ENCODE assay signal across 8 mouse cellular contexts in the genomic region with DNA sequence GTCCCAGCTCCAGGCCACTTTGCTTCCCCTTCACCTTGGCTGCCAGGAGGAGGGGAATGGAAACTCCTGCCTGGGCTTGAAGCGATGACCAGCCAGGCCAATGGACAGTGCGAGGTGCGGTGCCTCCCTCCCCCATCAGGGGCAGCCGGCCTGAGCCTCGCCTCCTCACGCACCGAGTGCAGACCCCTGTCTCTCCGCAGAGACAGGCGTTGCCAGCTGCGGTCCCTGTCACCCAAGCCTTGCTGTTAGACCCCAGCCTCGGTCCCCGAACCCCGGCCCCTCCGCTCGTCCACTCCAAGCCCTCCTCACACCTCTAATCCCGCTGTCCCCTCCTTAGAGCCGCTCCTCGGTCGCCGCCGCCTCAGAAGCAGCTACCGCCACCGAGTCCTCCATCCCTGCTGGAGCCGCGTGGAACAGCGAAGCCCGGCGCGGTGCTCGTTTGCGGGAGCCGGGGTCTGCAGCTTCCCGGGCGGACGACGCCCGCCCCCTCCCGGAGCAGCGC. TPM values are rescaled to one million over a fixed set of nuclear protein-coding genes. Genes with fewer than 3 reads are reported as not detected.
DNase-seq lines count a peak whose midpoint lies in the region; ATAC-seq and TF ChIP-seq lines count a peak whose summit lies in the region.

No protein-coding gene starts in this region.

- TF ChIP-seq POLR2A in testis, adult 2 months (IDR thresholded peaks at IDR 0.05; ENCODE audit: control insufficient read depth, low read depth, low read length), result no peak

- H3K4me2 ChIP-seq in hindbrain, embryonic 16.5 days (ENCODE audit: low read length), result peak overlapping the region; percentile 76
- H3K4me2 ChIP-seq in limb, embryonic 13.5 days (replicated peaks), result peak overlapping the region; percentile 76
- H3K4me2 ChIP-seq in midbrain, embryonic 12.5 days (replicated peaks), result peak overlapping the region; percentile 83

- H3K9me3 ChIP-seq in hindbrain, embryonic 16.5 days (ENCODE audit: control insufficient read depth, low read length), result no peaks in the 10 kb centered on the region
- H3K9me3 ChIP-seq in limb, embryonic 13.5 days, result no peaks in the 10 kb centered on the region
- H3K9me3 ChIP-seq in midbrain, embryonic 12.5 days, result no peaks in the 10 kb centered on the region

- peak; percentile 13 for ATAC-seq in frontal cortex, adult (ENCODE audit: low TSS enrichment)
- peak; percentile 84 for ATAC-seq in hindbrain, embryonic 16.5 days
- peak; percentile 78 for ATAC-seq in limb, embryonic 13.5 days (ENCODE audit: low FRiP score, low read depth)
- ATAC-seq in midbrain, embryonic 12.5 days (ENCODE audit: low FRiP score, low read depth), result peak; percentile 77

- H3K27me3 ChIP-seq in testis, adult 2 months (ENCODE audit: control insufficient read depth, insufficient read depth, low read length), result no peaks in the 10 kb centered on the region
- H3K27me3 ChIP-seq in hindbrain, embryonic 16.5 days (replicated peaks; ENCODE audit: control insufficient read depth, insufficient read depth, low read length), result no peaks in the 10 kb centered on the region
- H3K27me3 ChIP-seq in limb, embryonic 13.5 days, result no peaks in the 10 kb centered on the region
- H3K27me3 ChIP-seq in midbrain, embryonic 12.5 days, result no peaks in the 10 kb centered on the region

- peak overlapping the region; percentile 7 for H3K27ac ChIP-seq in testis, adult 2 months (ENCODE audit: control insufficient read depth, insufficient read depth, low read depth, low read length)
- no peak overlapping the region for H3K27ac ChIP-seq in brown adipose tissue, adult 24 weeks (replicated peaks; ENCODE audit: low read depth, low read length)
- H3K27ac ChIP-seq in hindbrain, embryonic 16.5 days (ENCODE audit: low read depth, low read length), result peak overlapping the region; percentile 83
- H3K27ac ChIP-seq in limb, embryonic 13.5 days, result peak overlapping the region; percentile 84
- peak overlapping the region; percentile 92 for H3K27ac ChIP-seq in midbrain, embryonic 12.5 days (replicated peaks)

- peaks cover 2% of the 10 kb centered on the region; the same call in 1 of the 2 replicates for H3K4me1 ChIP-seq in testis, adult 2 months (ENCODE audit: control insufficient read depth, insufficient read depth, low read length)
- H3K4me1 ChIP-seq in brown adipose tissue, adult 24 weeks (ENCODE audit: control insufficient read depth, insufficient read depth, insufficient read length, low read length), result no peaks in the 10 kb centered on the region
- H3K4me1 ChIP-seq in hindbrain, embryonic 16.5 days (ENCODE audit: control insufficient read depth, insufficient read depth, low read depth, low read length), result peaks cover 24% of the 10 kb centered on the region
- peaks cover 28% of the 10 kb centered on the region for H3K4me1 ChIP-seq in limb, embryonic 13.5 days
- H3K4me1 ChIP-seq in midbrain, embryonic 12.5 days, result peaks cover 30% of the 10 kb centered on the region

- TF ChIP-seq CTCF in testis, adult 2 months (IDR thresholded peaks at IDR 0.05; ENCODE audit: control insufficient read depth, insufficient read depth, insufficient replicate concordance, low read depth, low read length), result no peak

- WGBS in hindbrain, embryonic 16.5 days, result under 1% methylated on average over 32 of the region's 39 CpGs
- under 1% methylated on average over 38 of the region's 39 CpGs for WGBS in limb, embryonic 13.5 days
- WGBS in midbrain, embryonic 12.5 days, result 2% methylated on average over 34 of the region's 39 CpGs

- no peak for DNase-seq in testis, postnatal 10 days (ENCODE audit: low spot score)
- DNase-seq in ovary, postnatal 10 days (ENCODE audit: low spot score), result no peak

- H3K4me3 ChIP-seq in testis, adult 2 months (ENCODE audit: control insufficient read depth, low read depth, low read length), result peak overlapping the region; percentile 94
- H3K4me3 ChIP-seq in brown adipose tissue, adult 24 weeks (ENCODE audit: insufficient read depth, low read depth, low read length), result peak overlapping the region; percentile 70
- peak overlapping the region; percentile 58 for H3K4me3 ChIP-seq in hindbrain, embryonic 16.5 days (ENCODE audit: low read length)
- H3K4me3 ChIP-seq in limb, embryonic 13.5 days, result peak overlapping the region; percentile 72
- H3K4me3 ChIP-seq in midbrain, embryonic 12.5 days, result peak overlapping the region; percentile 80

- peak overlapping the region; percentile 78 for H3K9ac ChIP-seq in hindbrain, embryonic 16.5 days (ENCODE audit: low read depth, low read length)
- peak overlapping the region; percentile 87 for H3K9ac ChIP-seq in limb, embryonic 13.5 days
- peak overlapping the region; percentile 90 for H3K9ac ChIP-seq in midbrain, embryonic 12.5 days (replicated peaks)

- H3K36me3 ChIP-seq in testis, adult 2 months (ENCODE audit: control insufficient read depth, insufficient read depth, low read length), result peaks cover 3% of the 10 kb centered on the region; the same call in 1 of the 2 replicates
- H3K36me3 ChIP-seq in hindbrain, embryonic 16.5 days (ENCODE audit: control insufficient read depth, insufficient read depth, low read length), result peaks cover 8% of the 10 kb centered on the region
- peaks cover 21% of the 10 kb centered on the region for H3K36me3 ChIP-seq in limb, embryonic 13.5 days
- peaks cover 13% of the 10 kb centered on the region; the same call in 1 of the 2 replicates for H3K36me3 ChIP-seq in midbrain, embryonic 12.5 days

RNA-seq across cellular contexts. Expression of a gene that starts 55.7 kb away (rescaled TPM):
- 9.7 and 13.1 TPM in 2 replicates for polyA plus RNA-seq in testis, adult 2 months (2012; rRNA removed)
- 2.4 and 3.8 TPM in 2 replicates for polyA plus RNA-seq in brown adipose tissue, adult 24 weeks (2012; ENCODE audit: insufficient read depth, insufficient read length, missing spikeins)
- polyA plus RNA-seq in hindbrain, embryonic 16.5 days (2015; fragmentation: Nextera tagmentation; extraction: Ambion mirVana), result 18.4 and 20.1 TPM in 2 replicates
- polyA plus RNA-seq in limb, embryonic 13.5 days (2015; fragmentation: Nextera tagmentation; extraction: Ambion mirVana), result 13.6 and 14.8 TPM in 2 replicates
- polyA plus RNA-seq in midbrain, embryonic 12.5 days (2016; fragmentation: Nextera tagmentation; extraction: Ambion mirVana), result 20.0 and 20.7 TPM in 2 replicates

Comparison
In these comparisons a context has a peak if more than half of its experiments do, and no peak if none do; other contexts are left out.
1. ATAC-seq: peak in every context shown above with its lines; median percentile 84 in hindbrain, embryonic 16.5 days; 78 in limb, embryonic 13.5 days; 77 in midbrain, embryonic 12.5 days; 13 in frontal cortex, adult.